Mouse (Mus musculus) stomach, embryonic 14.5 days (tissue): ENCODE data around the gene Fam186b. TPM values are rescaled to one million over a fixed set of nuclear protein-coding genes. Genes with fewer than 3 reads are reported as not detected.

Experiments used
- ATAC-seq: fragments of 200-750 bp; cut with Nextera tagmentation; 2 replicates; pipeline ENCODE4 v1.8.0; 2017; ENCODE audit warnings: low read depth, moderate TSS enrichment; ENCODE audit not compliant: insufficient number of reproducible peaks, insufficient read depth, low FRiP score
- H3K27ac ChIP-seq: fragments of 300-500 bp; sonication (generic); 2 replicates; pipeline ENCODE4 v1.5.1; 2014; ENCODE audit warnings: mild to moderate bottlenecking, low read length, moderate library complexity, mixed read lengths
- H3K27me3 ChIP-seq: fragments of 300-500 bp; sonication (generic); 2 replicates; pipeline ENCODE4 v1.6.1; 2014; ENCODE audit warnings: low read length, control low read depth, mixed read lengths; ENCODE audit not compliant: control insufficient read depth, insufficient read depth
- H3K36me3 ChIP-seq: fragments of 300-500 bp; sonication (generic); 2 replicates; pipeline ENCODE4 v1.6.1; 2014; ENCODE audit warnings: mild to moderate bottlenecking, control low read depth, low read length, moderate library complexity, mixed read lengths; ENCODE audit not compliant: control insufficient read depth, insufficient read depth
- H3K4me1 ChIP-seq: fragments of 300-500 bp; sonication (generic); 2 replicates; pipeline ENCODE4 v1.6.1; 2014; ENCODE audit warnings: low read length, control low read depth, mixed read lengths; ENCODE audit not compliant: control insufficient read depth, insufficient read depth
- H3K4me2 ChIP-seq: fragments of 300-500 bp; sonication (generic); replicated peaks from 2 replicates; pipeline ENCODE4 v1.6.1; 2014; ENCODE audit warnings: low read depth, low read length, control low read depth
- H3K4me3 ChIP-seq: fragments of 300-500 bp; sonication (generic); 2 replicates; pipeline ENCODE4 v1.5.1; 2014; ENCODE audit warnings: low read depth, low read length, control low read depth
- H3K9ac ChIP-seq: fragments of 300-500 bp; sonication (generic); replicated peaks from 2 replicates; pipeline ENCODE4 v1.6.1; 2014; ENCODE audit warnings: low read depth, mild to moderate bottlenecking, control low read depth, low read length, moderate library complexity, mixed read lengths
- H3K9me3 ChIP-seq: fragments of 300-500 bp; sonication (generic); 2 replicates; pipeline ENCODE4 v1.6.1; 2016; ENCODE audit warnings: low read depth, low read length, control low read depth; ENCODE audit not compliant: control insufficient read depth
- WGBS: fragments of 180-500 bp; shearing (Covaris S2); extraction: QIAGEN DNeasy Blood & Tissue Kit; methylation state at CpG from one replicate; pipeline ENCODE4 v1.1.7; 2014; 5-methylcytosine and 5-hydroxymethylcytosine counted together
- polyA plus RNA-seq: library from polyadenylated mRNA; unstranded; fragments of >200 nt; fragmentation: Nextera tagmentation; extraction: Ambion mirVana; gene quantifications from 2 replicates; pipeline ENCODE4 v1.2.1, GENCODE M21; 2014

Gene Fam186b
- 0.13 TPM in 1 of 2 replicates, not detected in the other for polyA plus RNA-seq

GRCm38 (mm10) chr15:99295484-99295981, at the start of gene Fam186b:
TSS of gene Fam186b (minus strand) at chr15:99295888.
- peak within 1 kb of the TSS; percentile 53 for H3K9ac ChIP-seq
- peak; percentile 50; the same call in 1 of the 2 replicates for ATAC-seq
- no peaks in the 10 kb centered on the region for H3K36me3 ChIP-seq
- WGBS = 2% methylated on average over 17 of the region's 17 CpGs
- no peaks in the 10 kb centered on the region for H3K9me3 ChIP-seq
- H3K27me3 ChIP-seq = no peaks in the 10 kb centered on the region
- peak within 1 kb of the TSS; percentile 92 for H3K27ac ChIP-seq
- peak within 1 kb of the TSS; percentile 66 for H3K4me3 ChIP-seq
- H3K4me1 ChIP-seq = no peaks in the 10 kb centered on the region
- H3K4me2 ChIP-seq = peak within 1 kb of the TSS; percentile 68

- H3K4me2 ChIP-seq = no peak overlapping the region
- no peak overlapping the region; the same call in 1 of the 2 replicates for H3K27ac ChIP-seq
- ATAC-seq = no peak
- H3K9ac ChIP-seq = no peak overlapping the region
- no peak overlapping the region for H3K4me3 ChIP-seq
- H3K36me3 ChIP-seq = no peaks in the 10 kb centered on the region; the same call in 1 of the 2 replicates
- H3K9me3 ChIP-seq = no peaks in the 10 kb centered on the region
- 66% methylated on average over 4 of the region's 4 CpGs for whole genome bisulfite sequencing
- H3K4me1 ChIP-seq = peaks cover 38% of the 10 kb centered on the region
- no peaks in the 10 kb centered on the region for H3K27me3 ChIP-seq
Observed at GRCm38 (mm10) chr15:99344961-99345360, 49.3 kb upstream of the Fam186b start.

- no peak overlapping the region for H3K9ac ChIP-seq
- H3K4me1 ChIP-seq = peaks cover 44% of the 10 kb centered on the region
- no peaks in the 10 kb centered on the region; the same call in 1 of the 2 replicates for H3K36me3 ChIP-seq
- H3K4me3 ChIP-seq = no peak overlapping the region
- H3K27me3 ChIP-seq = no peaks in the 10 kb centered on the region
- no peaks in the 10 kb centered on the region for H3K9me3 ChIP-seq
- H3K4me2 ChIP-seq = no peak overlapping the region
- H3K27ac ChIP-seq = peak overlapping the region; percentile 58
- 47% methylated on average over 8 of the region's 8 CpGs for WGBS
- no peak for ATAC-seq
Observed at GRCm38 (mm10) chr15:99344148-99344870, 48.6 kb upstream of the Fam186b start.

- Histone ChIP-seq H3K4me1 (peaks cover 47% of the 10 kb centered on the region), H3K4me3 (no peak overlapping the region), H3K36me3 (no peaks in the 10 kb centered on the region), H3K9me3 (no peaks in the 10 kb centered on the region), H3K27ac (peak overlapping the region; percentile 58), H3K27me3 (no peaks in the 10 kb centered on the region), H3K4me2 (peak overlapping the region; percentile 4; the same call in 1 of the 2 replicates), H3K9ac (no peak overlapping the region; the same call in 1 of the 2 replicates)
- no peak; the same call in 1 of the 2 replicates for ATAC-seq
- WGBS = 25% methylated on average over 5 of the region's 5 CpGs
Observed at GRCm38 (mm10) chr15:99343414-99344147, 47.9 kb upstream of the Fam186b start.

GRCm38 (mm10) chr15:99342194-99342981, 46.7 kb upstream of the Fam186b start:
- ATAC-seq = no peak
- Histone ChIP-seq H3K27ac (peak overlapping the region; percentile 58; the same call in 1 of the 2 replicates), H3K9me3 (no peaks in the 10 kb centered on the region), H3K36me3 (no peaks in the 10 kb centered on the region), H3K9ac (no peak overlapping the region), H3K4me1 (peaks cover 47% of the 10 kb centered on the region), H3K4me3 (no peak overlapping the region), H3K27me3 (no peaks in the 10 kb centered on the region), H3K4me2 (no peak overlapping the region)
- 49% methylated on average over 9 of the region's 9 CpGs for WGBS

GRCm38 (mm10) chr15:99341102-99341501, 45.4 kb upstream of the Fam186b start:
- 87% methylated on average over 3 of the region's 3 CpGs for WGBS
- no peaks in the 10 kb centered on the region for H3K27me3 ChIP-seq
- no peak for ATAC-seq
- H3K9ac ChIP-seq = no peak overlapping the region
- no peak overlapping the region for H3K4me3 ChIP-seq
- no peaks in the 10 kb centered on the region for H3K36me3 ChIP-seq
- H3K4me2 ChIP-seq = no peak overlapping the region
- peaks cover 47% of the 10 kb centered on the region for H3K4me1 ChIP-seq
- H3K27ac ChIP-seq = no peak overlapping the region
- no peaks in the 10 kb centered on the region for H3K9me3 ChIP-seq

GRCm38 (mm10) chr15:99339669-99340068, 44.0 kb upstream of the Fam186b start:
- no peak overlapping the region for H3K27ac ChIP-seq
- H3K9ac ChIP-seq = no peak overlapping the region
- 29% methylated on average over 6 of the region's 6 CpGs for WGBS
- no peak overlapping the region for H3K4me2 ChIP-seq
- no peaks in the 10 kb centered on the region for H3K27me3 ChIP-seq
- ATAC-seq = no peak
- no peak overlapping the region for H3K4me3 ChIP-seq
- no peaks in the 10 kb centered on the region for H3K36me3 ChIP-seq
- H3K9me3 ChIP-seq = no peaks in the 10 kb centered on the region
- H3K4me1 ChIP-seq = peaks cover 48% of the 10 kb centered on the region

- H3K27me3 ChIP-seq = no peaks in the 10 kb centered on the region
- H3K4me1 ChIP-seq = peaks cover 48% of the 10 kb centered on the region
- ATAC-seq = no peak
- no peak overlapping the region for H3K9ac ChIP-seq
- no peaks in the 10 kb centered on the region for H3K36me3 ChIP-seq
- no peak overlapping the region for H3K4me3 ChIP-seq
- no peak overlapping the region for H3K27ac ChIP-seq
- WGBS = 49% methylated on average over 2 of the region's 2 CpGs
- no peaks in the 10 kb centered on the region for H3K9me3 ChIP-seq
- H3K4me2 ChIP-seq = no peak overlapping the region
Observed at GRCm38 (mm10) chr15:99338916-99339315, 43.2 kb upstream of the Fam186b start.
